Mouse (Mus musculus) hindlimb bud, embryonic 11.5 days (tissue): ENCODE results near the gene Gjb6.

Experiments used
- DNase-seq: peaks from one replicate; pipeline ENCODE4 v3.0.0-alpha.2; 2012; ENCODE audit warnings: low read depth, low spot score; ENCODE audit errors: extremely low spot score

Gjb6 gene

GRCm38 (mm10) chr14:57089107-57089506 is 44.3 kb downstream of the Gjb6 start:
- DNase-seq = no peak

GRCm38 (mm10) chr14:57084180-57084668 is 49.2 kb downstream of the Gjb6 start:
- DNase-seq = no peak

GRCm38 (mm10) chr14:57082863-57083262 is 50.5 kb downstream of the Gjb6 start:
- DNase-seq = no peak

DNA sequence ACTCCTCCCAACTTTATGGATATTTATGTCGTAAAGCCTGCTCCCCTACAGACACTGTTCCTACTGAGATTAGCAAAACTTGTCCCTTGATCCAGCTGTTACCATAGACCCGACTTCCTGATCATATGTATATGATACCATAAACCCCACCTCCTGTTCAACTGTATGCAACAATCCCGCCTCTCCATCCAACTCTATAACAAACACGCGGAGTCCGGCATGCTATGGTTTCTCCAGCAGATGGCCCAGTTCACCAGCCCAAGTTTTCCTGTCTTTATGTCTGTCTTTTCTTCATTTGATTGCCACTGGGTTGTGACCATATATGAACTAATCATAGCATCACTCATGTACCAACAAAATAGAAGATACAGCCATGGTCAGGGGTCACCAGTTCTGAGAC is 57.9 kb downstream of the Gjb6 start:
- no peak for DNase-seq
